Mouse (Mus musculus): Measurements from ENCODE around the gene Adam23.
A peak's percentile ranks its signal among the peaks of the same experiment; 100 is the strongest.

The Adam23 gene

DNA sequence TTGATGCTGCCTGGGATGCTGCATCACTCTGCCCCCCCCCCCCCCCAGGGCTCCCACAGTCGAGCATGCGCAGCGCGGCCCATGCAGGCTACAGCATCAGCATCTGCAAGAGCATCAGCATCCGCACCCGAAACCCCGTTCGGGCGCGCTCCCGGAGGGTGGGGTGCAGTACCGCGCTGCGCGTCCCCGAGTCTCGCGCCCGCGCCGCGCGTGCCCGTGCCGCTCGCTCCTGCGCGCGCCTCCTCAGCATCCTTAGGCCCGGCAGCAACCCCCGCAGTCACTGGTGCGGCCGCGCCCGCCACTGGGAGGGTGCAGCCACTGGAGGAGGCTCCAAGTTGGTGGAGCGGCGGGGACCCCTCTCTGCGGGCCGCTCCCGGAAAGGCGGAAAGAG is at the start of gene Adam23:
Gene Adam23 (plus strand): TSS at position 236 of the 391 bp plus-strand sequence.
- DNase-seq = peak; percentile 86

DNA sequence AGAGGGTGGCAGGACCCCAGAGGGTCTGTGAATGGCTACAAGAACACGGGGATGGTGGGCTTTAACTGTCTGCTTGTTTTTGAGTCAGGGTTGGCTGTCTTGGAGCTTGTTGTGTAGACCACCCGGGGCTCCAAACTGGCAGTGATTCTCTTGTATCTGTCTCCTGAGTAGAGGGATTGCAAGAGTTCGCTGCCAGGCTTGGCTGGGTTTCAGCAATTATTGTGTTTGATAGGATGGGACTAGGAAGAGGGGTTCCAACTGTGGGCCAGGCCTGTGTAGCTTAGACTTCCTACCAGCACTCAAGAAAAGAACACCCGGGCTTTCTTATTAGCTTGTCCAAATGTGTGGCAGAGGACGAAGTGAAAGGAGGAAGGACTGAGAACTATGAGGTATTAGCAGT is 44.6 kb upstream of the Adam23 start:
- DNase-seq = no peak

DNA sequence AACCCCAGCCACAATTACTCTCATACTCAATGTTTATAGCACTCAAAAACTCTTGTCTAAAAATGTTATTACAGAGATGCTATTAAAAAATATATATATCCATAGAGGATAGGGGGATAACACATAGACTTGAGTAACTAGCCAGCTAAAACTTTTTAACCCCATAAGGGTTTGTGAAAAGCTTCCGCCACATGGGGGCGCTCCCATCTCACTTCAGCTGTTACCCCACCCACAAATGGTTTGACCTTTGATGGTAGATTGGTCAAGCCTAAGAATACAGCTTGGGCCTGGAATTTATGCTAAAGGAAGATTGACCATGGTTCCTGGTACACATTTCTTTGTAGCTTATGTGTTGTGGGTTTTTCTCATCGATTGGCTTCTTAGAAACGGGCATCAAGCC is 42.1 kb upstream of the Adam23 start:
- no peak for DNase-seq

DNA sequence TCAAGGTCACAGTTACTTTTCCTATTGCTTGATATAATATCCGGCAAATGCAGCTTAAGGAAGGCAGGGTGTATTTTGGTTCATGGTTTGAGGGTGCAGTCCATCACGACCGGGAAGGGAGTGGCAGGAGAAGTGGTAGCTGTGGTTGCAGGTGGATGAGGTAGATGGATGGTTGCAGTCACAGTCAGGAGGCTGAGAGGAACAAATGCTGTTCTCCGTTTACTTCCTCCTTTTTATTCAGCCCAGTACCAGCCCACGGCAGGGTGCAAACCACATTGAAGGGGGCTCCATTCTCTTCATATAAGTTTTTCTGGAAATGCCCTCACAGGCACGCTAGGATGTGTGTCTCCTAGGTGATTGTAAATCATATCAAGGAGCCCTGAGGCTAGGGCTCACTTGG is 37.3 kb upstream of the Adam23 start:
- no peak for DNase-seq

DNA sequence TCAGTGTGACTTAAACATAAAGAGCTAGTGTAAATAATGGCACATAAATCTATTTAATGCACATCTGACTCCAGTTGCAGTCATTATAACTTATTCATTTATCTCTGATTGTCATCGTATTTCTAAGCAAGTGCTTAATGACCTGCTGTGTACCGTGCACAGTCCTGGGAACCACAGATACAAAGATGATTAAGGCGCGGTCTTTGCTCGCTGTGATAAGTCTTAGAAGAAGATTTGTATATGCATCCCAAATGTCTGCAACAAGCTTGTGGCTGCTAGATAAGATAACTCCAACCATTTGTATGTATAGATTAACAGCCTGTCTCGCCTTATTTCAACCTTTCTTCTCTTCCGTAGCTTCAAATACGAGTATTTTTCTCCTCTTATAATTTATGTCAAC is 27.2 kb upstream of the Adam23 start:
- no peak for DNase-seq

DNA sequence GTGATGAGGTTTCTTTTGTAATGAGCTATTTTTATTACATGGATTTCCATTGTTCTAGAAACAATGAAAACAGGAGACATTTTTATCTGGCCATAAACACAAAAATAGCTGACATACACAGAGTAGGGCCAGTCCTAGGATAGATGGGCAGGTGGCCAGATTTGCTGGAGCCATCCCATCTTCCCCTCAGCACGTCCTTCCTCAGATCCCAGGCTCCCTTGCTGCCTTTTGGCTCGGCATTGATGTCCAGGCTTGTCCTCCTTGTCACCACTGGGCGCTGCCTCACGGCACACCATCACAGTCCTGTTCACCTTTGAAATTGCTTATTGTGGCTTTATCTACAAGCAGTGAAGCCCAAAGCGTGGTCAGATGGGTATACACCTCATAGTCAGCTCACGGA is 15.0 kb upstream of the Adam23 start:
- DNase-seq = no peak

DNA sequence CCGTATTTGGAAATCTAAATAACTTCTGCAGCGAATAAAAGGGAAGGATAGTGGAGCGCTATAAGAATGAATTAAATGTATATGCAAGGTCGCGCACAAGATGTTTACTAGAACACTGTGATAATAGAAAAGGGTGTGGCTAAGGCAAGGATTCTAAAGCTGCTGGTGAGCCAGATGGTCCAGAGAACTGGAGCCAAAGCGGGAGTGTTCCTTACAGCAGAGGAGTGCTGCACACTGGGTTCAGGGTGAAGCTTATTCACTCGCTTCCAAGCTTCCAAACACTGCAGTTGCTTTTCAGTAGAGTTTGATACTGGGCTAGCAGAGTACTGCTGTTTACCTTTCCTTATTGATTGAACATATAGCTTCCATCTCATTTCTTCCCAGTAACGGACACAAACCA is 14.5 kb upstream of the Adam23 start:
- DNase-seq = no peak

DNA sequence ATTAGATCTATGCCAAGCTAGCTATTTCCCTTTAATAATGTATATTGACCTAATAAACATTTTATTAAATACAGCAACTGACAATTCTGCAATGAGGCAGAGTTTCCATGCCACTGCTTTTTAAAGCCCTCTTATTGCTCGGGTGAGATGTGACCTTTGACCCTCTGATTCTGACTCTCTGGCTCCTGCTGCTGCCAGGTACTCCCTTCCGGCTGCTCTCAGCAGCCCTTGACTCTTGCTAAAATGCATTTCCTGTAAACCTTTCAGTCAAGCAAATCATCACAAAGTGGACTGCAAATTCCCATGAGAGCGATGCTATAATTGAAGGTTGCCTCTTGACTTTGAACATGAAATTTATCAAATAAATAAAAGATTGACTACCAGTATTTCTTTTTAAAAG is 13.8 kb upstream of the Adam23 start:
- DNase-seq = no peak

DNA sequence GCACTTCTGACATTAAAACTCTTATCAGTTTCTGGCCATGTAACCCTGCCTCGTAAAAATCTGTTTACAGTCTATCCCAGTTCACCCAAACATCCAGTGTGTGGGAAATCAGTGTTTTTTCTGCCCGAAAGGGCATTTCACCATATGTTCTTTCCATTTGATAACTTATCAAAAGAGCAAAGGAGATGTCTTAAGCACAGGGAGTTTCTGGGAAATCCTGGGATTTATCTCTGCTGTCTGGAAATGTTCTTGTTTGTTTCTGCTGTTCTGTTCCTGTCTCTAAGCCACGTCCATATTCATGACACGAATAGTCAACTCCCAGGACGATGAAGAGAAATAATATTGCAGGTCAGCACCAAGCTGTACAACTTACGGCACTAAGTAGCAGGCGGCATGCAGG is 11.6 kb upstream of the Adam23 start:
- DNase-seq = no peak

DNA sequence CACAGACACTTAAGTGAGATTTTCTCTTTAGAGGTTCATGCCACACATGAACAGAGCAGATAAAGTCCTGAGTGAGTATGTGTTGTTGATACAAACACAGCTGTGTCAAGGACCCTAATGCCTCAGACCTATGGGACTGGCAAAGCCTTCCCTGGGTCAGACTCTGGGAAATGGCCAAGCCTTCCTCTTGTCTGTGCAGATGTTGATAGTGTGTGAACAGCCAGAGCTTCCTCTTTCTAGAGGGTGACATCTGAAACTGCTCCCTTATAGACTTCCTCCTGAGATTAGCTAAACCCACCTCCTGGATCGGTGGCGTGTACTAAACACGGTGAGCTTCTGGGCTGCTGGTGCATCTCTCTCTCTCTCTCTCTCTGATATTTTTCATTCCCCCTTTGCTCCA is 8.2 kb upstream of the Adam23 start:
- DNase-seq = no peak

DNA sequence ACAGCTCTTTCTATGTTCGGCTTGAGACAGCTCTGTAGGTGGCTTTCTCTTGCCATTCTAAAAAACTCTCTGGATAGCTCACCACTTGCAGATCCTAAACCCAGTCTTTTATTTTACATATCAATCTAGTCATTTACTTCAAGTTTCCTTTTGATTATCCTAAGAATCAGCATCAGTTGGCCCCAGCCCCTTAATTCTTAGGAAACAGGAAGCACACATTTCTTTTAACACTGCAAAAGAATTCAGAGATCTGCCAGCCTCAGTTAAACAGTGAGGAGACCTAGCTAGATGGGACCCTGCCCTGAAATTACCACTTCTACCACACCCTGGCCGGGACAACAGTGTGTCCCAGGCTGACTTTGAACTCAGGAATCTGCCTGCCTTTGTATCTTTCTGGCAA is 3.5 kb upstream of the Adam23 start:
- DNase-seq = no peak

DNA sequence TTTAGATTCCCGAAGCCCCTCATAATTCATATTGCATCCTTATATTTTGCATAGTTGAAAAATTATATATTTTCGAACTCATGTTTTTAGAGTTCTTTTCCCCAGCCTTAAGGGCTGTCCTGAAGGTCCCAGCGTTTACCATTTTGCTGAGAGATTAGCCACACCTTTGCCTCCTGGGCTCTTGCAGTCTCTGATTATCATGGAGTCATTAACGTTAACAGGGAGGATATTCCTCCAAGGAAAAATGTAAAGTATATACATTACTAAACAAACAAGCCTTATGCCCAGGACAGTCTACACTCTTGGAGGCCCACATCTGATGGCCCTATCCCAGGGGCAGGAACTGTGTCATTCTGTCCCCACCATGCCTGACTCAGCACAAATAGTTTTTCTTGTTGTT is 3.1 kb upstream of the Adam23 start:
- DNase-seq = no peak

DNA sequence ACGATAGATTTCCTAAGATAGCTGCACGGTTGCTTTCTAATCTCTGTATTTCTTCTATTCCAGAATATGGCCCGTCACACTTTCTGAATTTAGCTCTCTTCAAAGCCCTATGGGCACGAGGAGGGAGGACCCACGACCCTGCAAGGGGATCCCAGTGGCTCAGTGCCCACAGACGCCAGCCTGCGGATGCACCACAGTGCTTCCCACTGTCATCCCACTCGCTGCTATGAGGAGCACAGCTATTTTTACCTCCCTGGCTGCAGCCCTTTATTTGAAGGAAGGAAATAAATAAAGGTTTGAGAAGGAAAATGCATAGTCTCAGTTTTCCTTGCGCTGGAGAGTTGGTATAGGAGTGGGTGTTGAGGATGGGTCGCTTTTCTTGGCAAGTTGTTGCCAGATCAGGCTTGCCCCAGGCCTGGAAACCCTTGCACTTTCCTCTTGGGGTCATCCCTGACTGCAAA is 512 bp upstream of the Adam23 start:
- DNase-seq = peak; percentile 44

DNA sequence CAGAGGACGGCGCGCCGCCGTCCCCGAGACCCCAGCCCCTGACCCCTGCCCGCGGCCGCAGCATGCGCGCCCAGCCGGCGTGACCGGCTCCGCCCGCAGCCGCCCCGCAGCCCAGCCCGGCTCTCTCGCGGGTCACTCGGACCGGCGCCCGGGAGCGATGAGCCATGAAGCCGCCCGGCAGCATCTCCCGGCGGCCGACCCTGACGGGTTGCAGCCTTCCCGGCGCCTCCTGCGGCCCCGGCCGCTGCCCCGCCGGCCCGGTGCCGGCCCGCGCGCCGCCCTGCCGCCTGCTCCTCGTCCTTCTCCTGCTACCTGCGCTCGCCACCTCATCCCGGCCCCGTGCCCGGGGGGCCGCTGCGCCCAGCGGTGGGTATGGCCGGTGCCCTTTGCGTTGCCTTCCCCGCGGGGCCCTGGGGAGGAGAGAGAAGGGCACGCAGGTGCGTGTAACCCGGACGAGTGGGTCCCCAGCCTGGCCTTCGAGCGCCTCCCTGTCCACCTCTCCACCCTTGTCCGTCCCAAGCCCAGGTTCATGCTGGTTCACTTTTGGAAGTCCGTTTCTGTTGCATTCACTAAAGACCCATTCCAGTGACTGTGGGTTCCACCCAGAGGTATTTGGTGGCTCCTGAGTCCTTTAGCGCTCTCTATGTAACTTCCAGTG is 485 bp downstream of the Adam23 start:
- DNase-seq = peak; percentile 48

DNA sequence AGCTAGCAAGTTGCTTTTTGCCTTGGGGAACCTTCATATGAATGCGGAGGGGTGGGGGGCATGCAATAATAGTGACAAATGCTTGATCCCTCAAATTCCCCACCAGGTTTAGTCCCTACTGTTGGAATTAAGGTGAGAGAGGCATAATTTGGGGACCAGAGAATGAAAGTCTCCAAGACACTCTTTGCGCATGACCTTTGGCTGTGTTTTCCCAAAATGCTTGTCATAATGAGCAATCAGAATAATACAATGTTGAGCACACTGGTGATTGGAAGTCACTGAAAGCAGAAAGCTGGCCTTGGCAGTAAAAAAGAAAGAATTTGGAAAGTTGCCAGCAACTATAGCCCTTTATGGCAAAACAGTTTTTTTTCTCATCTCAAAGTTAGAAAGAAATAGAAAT is 1.0 kb downstream of the Adam23 start:
- no peak for DNase-seq

DNA sequence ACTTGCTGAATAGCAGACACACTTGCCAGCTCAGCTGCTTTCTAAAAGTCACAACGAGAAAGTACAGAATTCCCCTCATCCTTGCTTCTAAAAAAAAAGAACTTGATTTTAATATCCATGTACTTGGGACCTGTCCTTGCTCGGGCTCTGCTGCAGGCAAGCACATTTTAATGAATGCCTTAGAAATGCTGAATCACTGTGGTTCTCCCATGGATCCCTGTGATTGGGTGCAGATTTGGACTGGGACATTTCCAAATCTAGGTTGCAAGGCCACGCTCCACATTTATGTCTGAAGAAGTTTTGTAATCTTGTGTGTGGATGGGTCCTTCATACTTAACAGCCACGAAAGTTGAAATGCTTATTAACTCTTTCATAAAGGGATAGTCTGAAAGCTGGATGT is 4.4 kb downstream of the Adam23 start:
- no peak for DNase-seq

DNA sequence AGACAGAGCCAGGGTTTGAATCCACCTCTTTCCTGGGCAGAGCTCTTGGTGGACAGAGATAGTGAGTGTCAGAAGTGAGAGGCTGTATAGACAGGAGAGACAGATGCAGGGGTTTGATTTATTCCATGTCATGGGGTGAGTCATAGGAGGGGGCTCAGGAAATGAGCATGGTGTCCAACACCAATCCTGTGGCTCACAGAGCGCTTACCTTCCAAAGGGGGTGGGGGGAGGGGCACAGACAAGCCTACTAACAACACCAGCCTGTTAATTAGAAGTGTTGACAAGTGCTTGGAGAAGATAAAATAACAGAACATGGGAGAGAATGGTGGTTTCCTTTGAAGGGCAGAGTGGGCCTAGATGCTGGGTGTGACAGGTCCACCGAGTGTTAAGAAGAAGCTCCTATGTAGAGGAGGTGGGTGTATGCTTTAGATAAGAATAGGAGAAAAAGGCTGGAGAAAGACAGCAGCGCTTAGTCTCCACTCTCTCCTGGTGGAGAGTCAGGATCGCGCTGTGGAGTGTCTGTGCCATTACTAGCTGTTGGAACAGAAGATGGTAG is 7.7 kb downstream of the Adam23 start:
- no peak for DNase-seq

DNA sequence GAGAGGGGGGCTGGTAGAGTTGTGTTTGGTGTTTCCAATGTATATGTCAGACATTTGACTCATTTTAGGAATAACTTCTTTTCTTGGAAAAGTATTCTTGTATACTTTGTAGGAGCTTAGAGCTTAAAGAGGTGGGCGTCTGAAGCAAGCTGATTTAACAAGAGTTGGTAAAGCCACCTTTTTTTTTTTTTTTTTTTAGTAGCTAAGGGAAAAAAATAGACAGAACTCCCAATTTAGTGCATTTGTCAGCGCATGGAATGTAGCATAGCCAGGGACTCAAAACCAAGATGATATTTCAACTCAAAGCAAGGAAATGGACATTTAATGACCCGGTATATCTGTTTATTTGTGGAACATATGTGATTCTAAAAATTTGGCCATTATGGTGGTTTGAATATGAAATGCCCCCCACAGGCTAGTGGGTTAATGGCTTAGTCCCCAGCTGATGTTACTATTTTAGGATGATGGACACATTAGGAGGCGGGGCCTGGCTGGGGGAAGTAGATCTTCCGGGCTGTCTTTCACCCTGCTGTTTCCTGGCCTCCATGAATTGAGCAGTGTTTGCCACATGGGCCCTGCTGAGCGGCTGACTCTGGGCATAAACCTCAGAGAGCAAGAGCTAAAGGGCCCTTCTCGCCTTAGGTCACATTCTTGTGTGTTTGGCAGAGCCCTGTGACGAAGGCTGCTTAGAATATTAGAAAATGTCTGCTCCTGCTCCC is 12.3 kb downstream of the Adam23 start:
- DNase-seq = no peak

DNA sequence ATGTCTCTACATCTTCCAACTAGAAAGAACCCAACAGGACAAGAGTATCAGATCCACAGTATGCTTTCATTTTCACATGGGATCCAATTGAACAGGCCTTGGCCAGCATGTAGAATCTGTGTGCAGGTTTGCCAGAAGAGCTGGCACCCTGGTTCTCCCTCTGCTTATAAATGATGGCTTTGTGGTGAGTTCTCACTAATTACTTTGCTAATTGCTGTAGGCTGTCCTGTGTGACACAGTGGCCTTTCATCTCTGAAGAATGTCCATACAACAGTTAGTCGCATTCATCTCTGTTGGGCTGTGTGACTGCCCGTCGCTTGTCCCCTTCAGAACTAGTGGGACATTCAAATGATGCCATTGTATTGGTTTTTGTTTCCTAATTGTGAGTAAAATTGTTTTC is 13.5 kb downstream of the Adam23 start:
- no peak for DNase-seq

DNA sequence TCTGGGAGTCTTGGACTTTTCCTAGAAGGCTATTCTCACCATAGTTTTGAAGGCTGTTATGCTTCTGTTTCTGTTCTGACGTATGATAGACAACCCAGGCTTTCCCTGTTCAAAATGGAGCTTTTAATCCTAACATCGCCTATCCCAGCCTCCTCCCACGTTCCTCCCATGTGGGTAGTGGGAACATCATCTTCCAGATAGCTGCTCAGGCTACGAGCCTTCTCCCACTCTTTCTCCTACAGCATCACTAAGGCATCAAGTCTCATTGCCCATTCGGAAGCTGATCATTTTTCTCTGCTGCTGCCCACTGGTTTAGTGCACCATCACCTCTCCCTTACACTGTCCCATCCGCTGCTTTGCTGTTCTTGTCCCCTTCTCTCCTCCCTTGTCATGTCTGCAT is 14.2 kb downstream of the Adam23 start:
- DNase-seq = no peak

DNA sequence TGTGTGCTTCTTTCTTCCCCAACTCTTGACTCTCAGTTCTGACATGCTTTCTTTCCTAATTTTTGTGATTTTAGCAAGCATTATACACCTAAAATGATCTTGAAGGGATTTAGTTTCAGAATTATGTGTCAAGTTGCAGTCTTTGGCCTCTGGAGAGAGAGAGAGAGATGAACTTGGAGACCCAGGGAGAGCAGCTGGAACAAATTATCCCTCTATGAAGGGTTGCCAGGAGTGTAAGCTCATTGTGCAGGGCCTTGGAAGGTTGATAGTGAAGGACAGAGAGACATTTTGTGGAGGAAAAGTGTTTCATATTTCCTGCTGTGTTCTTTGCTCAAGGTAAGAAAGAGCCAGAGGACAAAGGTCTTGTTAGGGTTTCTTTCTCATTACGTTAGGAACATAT is 18.8 kb downstream of the Adam23 start:
- no peak for DNase-seq

DNA sequence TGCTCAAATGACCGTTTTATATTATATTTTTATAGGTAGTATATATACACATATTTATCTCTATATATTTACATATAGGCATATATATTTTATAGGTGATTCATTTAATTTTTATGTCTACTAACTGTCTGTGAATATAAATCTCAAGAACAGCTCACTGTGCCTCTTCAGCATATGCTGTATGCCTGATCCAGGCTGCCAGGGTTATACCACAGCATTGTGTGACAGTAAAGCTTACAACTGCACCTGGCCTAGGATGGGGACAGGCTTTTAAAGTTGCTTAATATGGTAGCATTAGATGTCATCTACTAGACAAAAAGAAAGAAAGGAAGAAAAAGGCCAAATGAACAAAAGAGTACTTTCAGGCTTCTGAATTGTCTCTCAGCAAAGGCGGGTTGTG is 27.6 kb downstream of the Adam23 start:
- no peak for DNase-seq

DNA sequence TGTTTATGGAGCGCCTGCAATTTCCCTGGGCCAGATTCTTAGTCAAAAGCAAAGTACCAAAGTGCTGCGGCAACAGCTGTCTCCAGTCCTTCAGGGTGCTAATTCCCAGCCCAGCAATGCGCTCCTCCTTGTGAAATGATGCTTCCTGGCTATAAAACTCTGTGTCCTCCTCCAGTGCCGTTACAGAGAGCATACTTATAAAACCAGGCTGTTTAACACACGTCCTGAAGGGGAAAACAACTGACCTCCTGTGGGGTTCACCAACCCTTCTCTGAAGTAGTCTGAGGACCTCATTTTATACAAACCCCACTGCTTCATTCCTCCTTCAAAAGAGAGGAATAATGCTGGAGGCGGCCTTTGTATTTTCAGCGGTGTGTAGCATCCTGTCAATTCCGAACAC is 28.0 kb downstream of the Adam23 start:
- DNase-seq = no peak

DNA sequence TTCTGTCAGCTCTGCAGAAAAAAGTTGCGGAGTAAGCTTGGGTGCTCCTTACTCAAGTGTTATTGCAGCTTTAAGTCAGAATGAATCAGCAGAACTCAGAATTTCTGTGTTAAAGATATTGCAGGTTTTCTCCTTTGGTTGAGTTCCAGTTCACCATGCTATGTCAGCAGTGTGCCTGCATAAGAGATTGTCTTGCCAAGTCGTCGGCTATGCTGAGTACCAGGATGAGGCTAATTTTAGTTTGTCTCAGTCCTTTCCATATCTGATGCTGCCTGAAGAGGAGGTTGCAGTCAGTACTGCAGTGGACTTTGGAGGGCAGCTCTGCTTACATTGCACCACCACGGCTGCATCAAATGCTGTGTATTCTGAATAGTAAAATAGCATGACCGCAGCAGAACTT is 33.3 kb downstream of the Adam23 start:
- DNase-seq = no peak

DNA sequence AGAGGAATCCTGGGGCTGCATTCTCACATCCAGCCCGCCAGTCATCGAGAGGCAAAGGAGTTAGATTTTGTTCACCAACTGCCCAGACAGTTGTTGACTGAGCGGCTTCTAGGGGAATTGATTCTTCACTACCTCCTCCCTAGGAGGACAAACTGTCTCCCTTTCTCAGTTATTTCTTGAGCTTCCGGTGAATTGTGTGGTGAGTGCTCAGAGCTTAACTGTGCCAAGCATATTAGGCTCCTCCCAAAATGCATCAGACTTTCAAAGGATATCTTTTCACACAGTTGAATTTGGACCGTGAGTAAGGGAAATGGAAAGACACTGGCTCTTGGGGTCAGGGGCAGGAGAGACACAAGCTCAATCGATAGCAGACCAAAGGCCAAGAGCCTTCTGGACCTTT is 39.0 kb downstream of the Adam23 start:
- no peak for DNase-seq

Data from right cerebral cortex, postnatal 25 days (tissue).